Mouse (Mus musculus): ENCODE measurements around the gene Drg1.
"Not testable (repeated sequence)": the region's sequence is repeated elsewhere in the genome, so short reads cannot be mapped to it uniquely, and the experiment has no call there.

The Drg1 gene

GRCm38 (mm10) chr11:3167129-3167528 is 99.1 kb downstream of the Drg1 start:
- not testable (repeated sequence) for DNase-seq (ENCODE audit: low read depth, low spot score)

GRCm38 (mm10) chr11:3166321-3166720 is 99.9 kb downstream of the Drg1 start:
- DNase-seq (ENCODE audit: low read depth, low spot score), result not testable (repeated sequence)

- not testable (repeated sequence) for DNase-seq (ENCODE audit: low read depth, low spot score)
These were observed 100.9 kb downstream of the Drg1 start for GRCm38 (mm10) chr11:3165210-3165782.

- DNase-seq (ENCODE audit: low read depth, low spot score), result not testable (repeated sequence)
These were observed 102.6 kb downstream of the Drg1 start for GRCm38 (mm10) chr11:3163661-3164060.

- not testable (repeated sequence) for DNase-seq (ENCODE audit: low read depth, low spot score)
These were observed 103.1 kb downstream of the Drg1 start for GRCm38 (mm10) chr11:3163122-3163521.

- not testable (repeated sequence) for DNase-seq (ENCODE audit: low read depth, low spot score)
These were observed 103.8 kb downstream of the Drg1 start for GRCm38 (mm10) chr11:3162236-3162897.

- DNase-seq (ENCODE audit: low read depth, low spot score), result not testable (repeated sequence)
These were observed 104.8 kb downstream of the Drg1 start for GRCm38 (mm10) chr11:3161370-3161769.

- not testable (repeated sequence) for DNase-seq (ENCODE audit: low read depth, low spot score)
These were observed 107.4 kb downstream of the Drg1 start for GRCm38 (mm10) chr11:3158800-3159199.

- DNase-seq (ENCODE audit: low read depth, low spot score), result not testable (repeated sequence)
These were observed 108.2 kb downstream of the Drg1 start for GRCm38 (mm10) chr11:3157996-3158395.

GRCm38 (mm10) chr11:3156991-3157390 is 109.2 kb downstream of the Drg1 start:
- DNase-seq (ENCODE audit: low read depth, low spot score), result not testable (repeated sequence)

- not testable (repeated sequence) for DNase-seq (ENCODE audit: low read depth, low spot score)
These were observed 112.4 kb downstream of the Drg1 start for GRCm38 (mm10) chr11:3153666-3154397.

GRCm38 (mm10) chr11:3151358-3151757 is 114.9 kb downstream of the Drg1 start:
- not testable (repeated sequence) for DNase-seq (ENCODE audit: low read depth, low spot score)

GRCm38 (mm10) chr11:3150677-3151003 is 115.6 kb downstream of the Drg1 start:
- not testable (repeated sequence) for DNase-seq (ENCODE audit: low read depth, low spot score)

- DNase-seq (ENCODE audit: low read depth, low spot score), result not testable (repeated sequence)
These were observed 116.1 kb downstream of the Drg1 start for GRCm38 (mm10) chr11:3150003-3150676.

GRCm38 (mm10) chr11:3149471-3149870 is 116.7 kb downstream of the Drg1 start:
- DNase-seq (ENCODE audit: low read depth, low spot score), result not testable (repeated sequence)

GRCm38 (mm10) chr11:3146806-3147205 is 119.4 kb downstream of the Drg1 start:
- DNase-seq (ENCODE audit: low read depth, low spot score), result not testable (repeated sequence)

GRCm38 (mm10) chr11:3145359-3146165 is 120.7 kb downstream of the Drg1 start:
- DNase-seq (ENCODE audit: low read depth, low spot score), result not testable (repeated sequence)

- DNase-seq (ENCODE audit: low read depth, low spot score), result not testable (repeated sequence)
These were observed 122.2 kb downstream of the Drg1 start for GRCm38 (mm10) chr11:3143984-3144383.

- DNase-seq (ENCODE audit: low read depth, low spot score), result not testable (repeated sequence)
These were observed 123.8 kb downstream of the Drg1 start for GRCm38 (mm10) chr11:3142413-3142812.

GRCm38 (mm10) chr11:3140967-3141535 is 125.2 kb downstream of the Drg1 start:
- DNase-seq (ENCODE audit: low read depth, low spot score), result not testable (repeated sequence)

GRCm38 (mm10) chr11:3138323-3138722 is 127.9 kb downstream of the Drg1 start:
- not testable (repeated sequence) for DNase-seq (ENCODE audit: low read depth, low spot score)

Measured in brain, embryonic 18.5 days (tissue).